Mouse (Mus musculus) hindbrain, embryonic 16.5 days (tissue): ENCODE results near the gene Ppa2. TPM values are rescaled to one million over a fixed set of nuclear protein-coding genes. Genes with fewer than 3 reads are reported as not detected.
A peak's percentile ranks its signal among the peaks of the same experiment; 100 is the strongest.

ENCODE experiments used
- ATAC-seq: fragments of 200-750 bp; cut with Nextera tagmentation; 2 replicates; pipeline ENCODE4 v1.8.0; 2017; ENCODE audit warnings: moderate TSS enrichment, moderate library complexity
- H3K27ac ChIP-seq: fragments of 300-500 bp; sonication (generic); 2 replicates; pipeline ENCODE4 v1.5.1; 2014; ENCODE audit warnings: low read depth, mild to moderate bottlenecking, control low read depth, low read length, moderate library complexity
- H3K27me3 ChIP-seq: fragments of 300-500 bp; sonication (generic); replicated peaks from 2 replicates; pipeline ENCODE4 v1.6.1; 2014; ENCODE audit warnings: low read length; ENCODE audit not compliant: control insufficient read depth, insufficient read depth
- H3K36me3 ChIP-seq: fragments of 300-500 bp; sonication (generic); 2 replicates; pipeline ENCODE4 v1.6.1; 2014; ENCODE audit warnings: mild to moderate bottlenecking, low read length, moderate library complexity, mixed read lengths; ENCODE audit not compliant: control insufficient read depth, insufficient read depth
- H3K4me1 ChIP-seq: fragments of 300-500 bp; sonication (generic); 2 replicates; pipeline ENCODE4 v1.6.1; 2014; ENCODE audit warnings: low read depth, low read length; ENCODE audit not compliant: control insufficient read depth, insufficient read depth
- H3K4me2 ChIP-seq: fragments of 300-500 bp; sonication (generic); 2 replicates; pipeline ENCODE4 v1.6.1; 2014; ENCODE audit warnings: mild to moderate bottlenecking, low read length, control low read depth, moderate library complexity
- H3K4me3 ChIP-seq: fragments of 300-500 bp; sonication (generic); 2 replicates; pipeline ENCODE4 v1.5.1; 2014; ENCODE audit warnings: mild to moderate bottlenecking, low read length, control low read depth, moderate library complexity
- H3K9ac ChIP-seq: fragments of 300-500 bp; sonication (generic); 2 replicates; pipeline ENCODE4 v1.6.1; 2014; ENCODE audit warnings: low read depth, mild to moderate bottlenecking, control low read depth, low read length, moderate library complexity
- H3K9me3 ChIP-seq: fragments of 300-500 bp; sonication (generic); 2 replicates; pipeline ENCODE4 v1.6.1; 2014; ENCODE audit warnings: mild to moderate bottlenecking, low read length, moderate library complexity; ENCODE audit not compliant: control insufficient read depth
- WGBS: fragments of 180-500 bp; shearing (Covaris S2); extraction: QIAGEN DNeasy Blood & Tissue Kit; methylation state at CpG from one replicate; pipeline ENCODE4 v1.1.7; 2014; 5-methylcytosine and 5-hydroxymethylcytosine counted together
- polyA plus RNA-seq: library from polyadenylated mRNA; unstranded; fragments of >200 nt; fragmentation: Nextera tagmentation; extraction: Ambion mirVana; gene quantifications from 2 replicates; pipeline ENCODE4 v1.2.1, GENCODE M21; 2015

Gene Ppa2
- polyA plus RNA-seq, 1 experiment from 2014 or later, result 89.2 TPM

DNA sequence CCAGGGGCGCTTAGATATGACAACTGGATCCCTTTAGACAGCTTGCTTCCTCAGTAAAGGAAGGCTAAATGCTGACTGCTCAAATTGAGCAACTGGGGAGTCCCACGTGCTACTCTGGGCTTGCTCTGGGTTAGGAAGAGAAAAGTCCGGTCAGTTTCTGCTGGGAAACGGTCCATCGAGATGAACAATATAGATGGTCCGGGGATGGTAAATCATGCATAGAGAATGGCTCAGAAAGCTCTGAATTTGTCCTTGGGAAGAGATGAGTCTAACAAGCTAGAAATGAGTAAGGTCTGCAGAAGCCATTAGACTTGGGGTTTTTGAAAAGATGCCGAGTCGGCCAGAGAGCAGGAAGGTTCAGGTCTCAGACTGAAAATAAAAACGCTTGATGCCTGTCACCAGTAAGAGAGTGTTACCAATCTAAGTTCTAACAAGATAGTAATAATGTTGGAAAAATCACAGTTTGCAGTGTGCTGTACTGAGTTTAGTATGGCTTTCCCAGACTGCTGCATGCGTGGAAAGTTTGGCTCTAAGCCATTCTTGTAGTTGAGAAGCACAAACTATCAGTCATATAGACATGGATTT, 80.0 kb downstream of the Ppa2 start:
- no peak overlapping the region for H3K4me2 ChIP-seq
- no peaks in the 10 kb centered on the region for H3K4me1 ChIP-seq
- H3K27ac ChIP-seq, result no peak overlapping the region
- no peak overlapping the region for H3K4me3 ChIP-seq
- H3K9me3 ChIP-seq, result no peaks in the 10 kb centered on the region
- 89% methylated on average over 10 of the region's 10 CpGs for WGBS
- no peaks in the 10 kb centered on the region for H3K36me3 ChIP-seq
- H3K9ac ChIP-seq, result no peak overlapping the region
- no peaks in the 10 kb centered on the region for H3K27me3 ChIP-seq
- no peak for ATAC-seq

DNA sequence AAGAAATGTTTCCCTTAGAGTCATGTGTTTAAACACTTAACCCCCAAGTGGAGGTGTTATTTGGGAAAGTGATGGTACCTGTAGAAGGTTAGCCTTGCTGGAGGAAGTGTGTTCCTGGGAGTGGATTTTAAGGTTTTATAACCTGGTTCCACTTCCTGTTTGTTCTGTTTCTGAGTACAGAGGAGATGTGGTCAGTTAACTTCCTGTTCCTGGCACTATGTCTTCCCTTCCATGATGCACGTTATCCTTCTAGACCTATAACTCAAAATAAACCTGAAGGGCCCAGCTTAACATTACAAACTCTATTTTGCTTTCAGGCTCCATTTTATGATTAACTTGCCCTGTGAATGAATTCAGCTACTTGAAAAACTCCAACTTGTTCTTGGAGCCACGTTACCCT, 84.6 kb downstream of the Ppa2 start:
- 88% methylated on average over 2 of the region's 2 CpGs for WGBS
- ATAC-seq, result no peak
- H3K36me3 ChIP-seq, result no peaks in the 10 kb centered on the region
- H3K27ac ChIP-seq, result no peak overlapping the region
- H3K4me3 ChIP-seq, result no peak overlapping the region
- no peaks in the 10 kb centered on the region for H3K4me1 ChIP-seq
- no peaks in the 10 kb centered on the region for H3K27me3 ChIP-seq
- no peak overlapping the region for H3K4me2 ChIP-seq
- H3K9me3 ChIP-seq, result no peaks in the 10 kb centered on the region
- H3K9ac ChIP-seq, result no peak overlapping the region

DNA sequence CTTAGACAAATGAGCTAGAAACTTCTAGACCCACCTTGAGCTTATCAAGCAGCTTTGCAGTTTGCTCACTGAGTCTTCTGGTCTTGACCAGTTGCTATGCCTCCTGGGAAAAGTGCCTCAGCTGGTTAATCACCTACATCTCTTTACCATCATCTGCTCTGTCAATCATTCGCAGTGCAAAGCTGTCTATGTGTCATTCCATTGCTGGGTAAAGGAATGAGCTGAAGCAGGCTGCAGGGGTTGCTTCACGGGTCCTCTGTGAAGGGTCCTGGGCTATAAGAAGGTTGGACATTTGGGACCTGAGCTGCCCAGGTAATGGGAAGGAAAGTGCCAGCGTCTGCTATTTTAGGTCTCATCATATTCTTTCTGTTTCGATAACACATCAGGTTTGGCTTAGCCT, 93.9 kb downstream of the Ppa2 start:
- Histone ChIP-seq H3K4me1 (no peaks in the 10 kb centered on the region), H3K27me3 (no peaks in the 10 kb centered on the region), H3K36me3 (no peaks in the 10 kb centered on the region), H3K9ac (no peak overlapping the region), H3K9me3 (no peaks in the 10 kb centered on the region), H3K4me3 (no peak overlapping the region), H3K27ac (no peak overlapping the region), H3K4me2 (no peak overlapping the region)
- ATAC-seq, result no peak
- WGBS, result 91% methylated on average over 4 of the region's 4 CpGs

DNA sequence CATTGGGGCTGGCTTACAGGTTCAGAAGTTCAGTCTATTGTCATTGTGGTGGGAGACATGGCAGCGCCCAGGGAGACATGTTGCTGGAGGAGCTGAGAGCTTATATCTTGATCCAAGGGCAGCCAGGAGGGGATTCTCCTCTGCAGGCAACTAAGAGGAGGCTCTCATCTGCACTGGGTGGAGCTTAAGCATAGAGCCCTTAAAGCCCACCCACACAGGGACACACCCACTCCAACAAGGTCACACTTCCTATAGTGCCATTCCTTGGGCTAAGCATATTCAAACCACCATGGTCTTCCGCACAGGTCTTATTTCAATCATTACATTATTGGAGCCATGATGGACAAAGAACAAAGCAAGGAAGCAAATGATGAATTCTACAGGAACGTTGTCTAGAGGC, 95.7 kb downstream of the Ppa2 start:
- Histone ChIP-seq H3K9me3 (no peaks in the 10 kb centered on the region), H3K4me1 (no peaks in the 10 kb centered on the region), H3K27me3 (no peaks in the 10 kb centered on the region), H3K27ac (no peak overlapping the region), H3K36me3 (no peaks in the 10 kb centered on the region), H3K4me2 (no peak overlapping the region), H3K4me3 (no peak overlapping the region), H3K9ac (no peak overlapping the region)
- no peak for ATAC-seq
- WGBS, result 95% methylated on average over 3 of the region's 3 CpGs

DNA sequence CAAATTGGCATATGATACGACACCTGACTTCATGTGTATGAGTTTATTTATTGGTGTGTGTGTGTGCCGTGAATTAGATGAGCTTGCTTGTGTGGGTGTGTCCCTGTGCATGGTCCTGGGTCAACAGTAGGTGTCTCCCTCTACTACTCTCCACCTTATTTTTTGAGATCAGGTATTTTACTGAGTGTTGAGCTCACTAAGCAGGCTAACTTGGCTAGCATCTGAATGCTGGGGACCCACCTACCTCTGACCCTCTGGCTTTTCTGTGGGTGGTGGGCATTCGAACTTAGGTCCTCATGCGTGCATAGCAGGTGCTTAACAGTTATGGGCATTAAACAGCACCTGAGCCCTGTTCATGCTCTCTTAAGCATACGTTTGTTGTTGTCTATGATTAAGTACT, 96.3 kb downstream of the Ppa2 start:
- Histone ChIP-seq H3K9ac (no peak overlapping the region), H3K4me1 (no peaks in the 10 kb centered on the region), H3K4me2 (no peak overlapping the region), H3K4me3 (no peak overlapping the region), H3K9me3 (no peaks in the 10 kb centered on the region), H3K27me3 (no peaks in the 10 kb centered on the region), H3K36me3 (no peaks in the 10 kb centered on the region), H3K27ac (no peak overlapping the region)
- ATAC-seq, result no peak
- 90% methylated on average over 5 of the region's 5 CpGs for WGBS

DNA sequence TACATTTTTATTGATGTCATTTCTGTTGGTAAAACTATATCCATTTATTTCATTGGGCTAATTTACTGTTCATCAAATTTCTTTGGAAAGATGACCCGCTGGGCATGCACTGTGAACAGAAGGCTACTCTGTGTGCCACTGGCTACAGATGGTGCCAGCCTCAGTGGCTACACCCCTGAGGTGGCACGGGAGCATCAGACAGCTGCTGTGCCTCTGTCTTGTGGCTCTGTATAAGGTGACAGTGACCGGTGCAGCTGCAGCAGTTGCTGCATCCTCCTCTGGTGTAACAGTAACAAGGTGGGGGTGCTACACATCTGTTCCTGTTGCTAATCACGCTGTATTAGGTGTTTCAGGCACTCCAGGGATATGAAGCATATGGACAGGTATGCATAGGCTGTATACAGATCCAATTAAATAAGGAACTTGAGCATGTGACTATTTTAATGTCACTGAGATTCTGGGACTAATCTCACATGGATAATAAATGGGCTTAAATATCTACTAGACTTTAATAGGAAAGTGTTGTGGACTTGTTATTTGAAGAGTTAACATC, 101.3 kb downstream of the Ppa2 start:
- no peak overlapping the region for H3K4me2 ChIP-seq
- no peaks in the 10 kb centered on the region for H3K4me1 ChIP-seq
- no peaks in the 10 kb centered on the region for H3K9me3 ChIP-seq
- no peak overlapping the region for H3K4me3 ChIP-seq
- 72% methylated on average over 4 of the region's 4 CpGs for WGBS
- no peak overlapping the region for H3K9ac ChIP-seq
- H3K27ac ChIP-seq, result no peak overlapping the region
- no peaks in the 10 kb centered on the region for H3K36me3 ChIP-seq
- ATAC-seq, result peak; percentile 76
- no peaks in the 10 kb centered on the region for H3K27me3 ChIP-seq

DNA sequence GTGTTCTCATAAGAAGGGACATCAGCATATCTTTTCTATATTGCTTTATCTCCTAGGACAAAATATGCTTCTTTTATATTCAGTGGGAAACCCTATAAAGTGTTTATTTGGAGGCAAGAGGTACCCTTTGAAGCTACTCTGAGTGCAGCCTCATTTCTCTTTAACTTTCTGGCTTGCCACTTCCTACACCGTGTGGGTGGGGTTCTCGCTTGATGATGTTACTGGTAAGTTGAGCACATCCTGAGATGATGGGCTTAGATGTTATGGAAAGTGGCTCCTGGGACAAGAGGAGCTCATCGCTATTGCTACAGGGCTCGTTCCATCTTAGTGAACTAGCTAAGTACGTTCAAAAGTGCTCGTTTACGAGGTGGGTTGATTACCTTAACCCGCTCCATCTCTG, 101.9 kb downstream of the Ppa2 start:
- ATAC-seq, result no peak
- H3K9me3 ChIP-seq, result no peaks in the 10 kb centered on the region
- no peaks in the 10 kb centered on the region for H3K27me3 ChIP-seq
- H3K27ac ChIP-seq, result no peak overlapping the region
- H3K4me1 ChIP-seq, result no peaks in the 10 kb centered on the region
- WGBS, result 90% methylated on average over 8 of the region's 8 CpGs
- no peak overlapping the region for H3K4me2 ChIP-seq
- no peak overlapping the region for H3K9ac ChIP-seq
- no peak overlapping the region for H3K4me3 ChIP-seq
- H3K36me3 ChIP-seq, result no peaks in the 10 kb centered on the region

DNA sequence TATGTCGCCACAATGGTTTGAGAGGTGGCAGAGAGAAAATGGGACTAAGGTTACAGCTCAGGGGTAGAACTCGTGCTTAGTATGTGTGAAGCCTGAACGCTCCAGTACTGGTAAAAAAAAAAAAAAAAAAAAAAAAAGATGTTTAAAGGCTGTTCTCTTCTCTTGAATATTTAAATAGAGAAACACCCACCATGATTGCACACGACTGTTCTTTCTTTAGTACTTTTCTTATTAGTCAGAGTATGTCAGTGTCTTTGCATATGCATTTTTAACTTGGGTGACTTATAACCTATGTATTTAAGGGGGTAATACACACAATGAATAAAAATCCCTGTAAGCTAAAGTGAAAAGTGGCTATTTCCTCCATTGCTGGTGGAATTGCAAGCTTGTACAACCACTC, 104.8 kb downstream of the Ppa2 start:
- no peaks in the 10 kb centered on the region for H3K9me3 ChIP-seq
- H3K4me3 ChIP-seq, result no peak overlapping the region
- no peaks in the 10 kb centered on the region for H3K36me3 ChIP-seq
- H3K9ac ChIP-seq, result no peak overlapping the region
- H3K27ac ChIP-seq, result no peak overlapping the region
- WGBS, result 93% methylated on average over 4 of the region's 4 CpGs
- H3K4me1 ChIP-seq, result no peaks in the 10 kb centered on the region
- H3K27me3 ChIP-seq, result no peaks in the 10 kb centered on the region
- no peak for ATAC-seq
- no peak overlapping the region for H3K4me2 ChIP-seq

DNA sequence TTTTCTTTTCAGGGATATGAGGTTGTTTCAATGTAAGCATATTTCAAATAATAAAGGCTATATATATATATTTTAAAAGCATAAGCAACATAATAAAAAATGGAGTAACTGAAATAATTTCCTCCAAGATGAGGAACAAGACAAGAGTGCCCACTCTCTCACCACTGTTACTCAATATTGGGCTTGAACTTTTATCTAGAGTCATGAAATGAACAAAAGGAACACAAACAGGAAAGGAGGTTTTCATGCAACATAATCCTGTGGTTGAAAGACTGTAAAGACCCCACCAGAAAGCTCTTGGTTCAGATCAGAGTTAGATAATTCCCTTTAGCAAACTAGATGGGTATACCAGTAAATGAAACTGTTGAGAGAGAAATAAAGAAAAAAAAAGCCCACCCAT, 113.2 kb downstream of the Ppa2 start:
- Histone ChIP-seq H3K4me1 (no peaks in the 10 kb centered on the region), H3K9me3 (no peaks in the 10 kb centered on the region), H3K27me3 (no peaks in the 10 kb centered on the region), H3K4me3 (no peak overlapping the region), H3K4me2 (no peak overlapping the region), H3K9ac (no peak overlapping the region), H3K36me3 (no peaks in the 10 kb centered on the region), H3K27ac (no peak overlapping the region)
- no peak for ATAC-seq
